Mouse (Mus musculus) thymus, postnatal 25 days (tissue): Measurements from ENCODE around the gene Chmp2a.
A peak's percentile ranks its signal among the peaks of the same experiment; 100 is the strongest.

Experiments used
- DNase-seq: peaks from one replicate; pipeline ENCODE4 v3.0.0; 2022

Gene Chmp2a

GRCm38 (mm10) chr7:13033451-13034147 lies 1.0 kb downstream of the Chmp2a start:
- no peak for DNase-seq

DNA sequence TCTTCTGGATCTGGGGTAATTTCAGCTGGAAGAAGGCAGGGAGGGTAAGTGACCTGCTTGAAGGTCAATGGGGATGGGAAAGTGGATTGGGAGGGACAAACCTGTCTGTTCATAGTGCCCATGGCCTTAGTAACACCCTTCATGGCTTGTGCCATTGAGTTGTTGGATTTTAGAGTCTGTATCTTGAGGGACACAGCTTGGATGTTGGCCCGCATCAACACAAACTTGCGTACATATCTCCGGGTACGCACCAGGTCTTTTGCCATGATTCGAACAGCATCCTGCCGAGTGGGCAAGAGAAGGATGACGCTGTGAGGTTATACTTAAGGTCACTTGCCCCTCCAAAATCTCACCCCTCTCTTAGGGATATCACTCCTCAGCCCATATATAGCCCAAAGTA lies 2.1 kb downstream of the Chmp2a start:
- DNase-seq: no peak

DNA sequence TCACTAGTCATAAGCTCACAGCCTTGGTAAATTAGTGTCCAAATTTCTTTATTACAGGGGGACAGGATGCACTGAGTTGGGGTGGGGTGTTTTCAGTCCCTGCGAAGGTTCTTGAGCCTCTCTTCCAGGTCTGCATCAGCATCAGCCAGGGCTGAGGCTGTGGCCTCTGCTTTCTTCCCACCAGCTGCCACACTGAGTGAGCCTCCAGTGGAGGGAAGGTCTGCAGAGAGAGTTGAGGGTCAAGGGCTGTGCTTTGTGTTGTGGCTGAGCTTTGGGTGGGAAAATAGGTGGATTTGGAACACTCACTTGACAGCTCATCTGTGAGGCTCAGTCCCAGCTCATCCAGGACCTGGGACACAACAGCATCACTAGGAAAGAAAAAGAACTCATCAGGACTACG lies 2.6 kb downstream of the Chmp2a start:
- DNase-seq: no peak

DNA sequence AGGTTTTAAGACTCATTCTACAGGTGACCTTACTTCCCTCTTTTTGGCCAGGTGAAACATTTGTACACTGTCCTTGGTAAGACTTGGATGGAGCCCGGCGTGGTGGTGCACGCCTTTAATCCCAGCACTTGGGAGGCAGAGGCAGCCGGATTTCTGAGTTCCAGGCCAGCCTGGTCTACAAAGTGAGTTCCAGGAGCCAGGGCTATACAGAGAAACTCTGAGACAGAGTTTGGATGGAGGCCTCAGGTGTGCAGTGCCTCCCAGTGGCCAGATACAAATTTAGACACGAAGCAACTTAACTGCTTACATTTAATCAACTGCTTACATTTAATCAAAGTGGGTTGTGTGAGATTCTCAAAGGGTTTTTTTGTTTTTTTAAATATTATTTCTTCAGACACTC lies 3.5 kb downstream of the Chmp2a start:
- no peak for DNase-seq

- no peak for DNase-seq
These were observed 5.6 kb downstream of the Chmp2a start for GRCm38 (mm10) chr7:13028986-13029385.

GRCm38 (mm10) chr7:13025511-13026112 lies 9.0 kb downstream of the Chmp2a start:
- DNase-seq: no peak

GRCm38 (mm10) chr7:13024805-13025204 lies 9.8 kb downstream of the Chmp2a start:
- peak; percentile 83 for DNase-seq

DNA sequence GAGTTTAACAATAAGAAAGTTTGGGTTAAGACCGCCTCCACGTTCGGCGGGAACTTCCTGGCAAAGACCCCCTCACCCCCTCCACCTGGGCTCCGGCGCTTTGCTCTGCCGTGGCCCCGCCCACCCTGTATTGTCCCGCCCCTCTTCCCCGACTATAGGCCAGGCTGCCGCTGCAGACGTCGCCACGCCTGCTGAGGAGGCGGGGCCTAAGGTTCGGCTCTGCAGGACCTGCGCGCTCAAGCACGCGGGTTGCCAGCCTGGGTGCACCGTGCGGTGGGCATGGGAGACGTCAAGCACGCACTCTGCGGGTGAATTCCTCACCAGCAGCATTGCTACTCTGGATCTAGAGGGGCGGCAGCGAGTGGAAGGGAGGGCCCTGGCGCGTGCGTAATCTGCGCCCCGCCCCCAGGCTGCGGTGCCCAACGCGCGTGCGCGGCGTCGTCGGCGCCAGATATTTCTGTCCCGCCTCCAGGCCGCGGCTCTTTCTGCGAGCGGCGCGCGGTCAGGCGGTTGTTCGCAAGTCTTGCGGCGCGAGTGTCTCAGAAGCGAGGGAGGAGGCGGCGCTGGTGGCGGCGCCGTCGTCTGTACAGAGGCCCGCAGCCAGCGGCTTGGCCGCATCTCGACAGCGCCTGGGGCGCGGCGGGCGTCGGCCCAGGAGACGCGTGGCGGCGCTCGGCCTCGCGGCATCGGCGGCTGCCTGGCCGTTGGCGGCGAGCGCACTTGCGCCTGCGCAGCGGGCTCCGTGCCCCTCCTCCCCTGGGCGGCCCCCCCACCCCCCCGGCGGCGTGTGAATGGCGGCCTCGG lies 10.5 kb downstream of the Chmp2a start:
- DNase-seq: peak; percentile 96

GRCm38 (mm10) chr7:13022773-13023535 lies 11.7 kb downstream of the Chmp2a start:
- DNase-seq: peak; percentile 79

GRCm38 (mm10) chr7:13015217-13015616 lies 19.4 kb downstream of the Chmp2a start:
- DNase-seq: no peak

DNA sequence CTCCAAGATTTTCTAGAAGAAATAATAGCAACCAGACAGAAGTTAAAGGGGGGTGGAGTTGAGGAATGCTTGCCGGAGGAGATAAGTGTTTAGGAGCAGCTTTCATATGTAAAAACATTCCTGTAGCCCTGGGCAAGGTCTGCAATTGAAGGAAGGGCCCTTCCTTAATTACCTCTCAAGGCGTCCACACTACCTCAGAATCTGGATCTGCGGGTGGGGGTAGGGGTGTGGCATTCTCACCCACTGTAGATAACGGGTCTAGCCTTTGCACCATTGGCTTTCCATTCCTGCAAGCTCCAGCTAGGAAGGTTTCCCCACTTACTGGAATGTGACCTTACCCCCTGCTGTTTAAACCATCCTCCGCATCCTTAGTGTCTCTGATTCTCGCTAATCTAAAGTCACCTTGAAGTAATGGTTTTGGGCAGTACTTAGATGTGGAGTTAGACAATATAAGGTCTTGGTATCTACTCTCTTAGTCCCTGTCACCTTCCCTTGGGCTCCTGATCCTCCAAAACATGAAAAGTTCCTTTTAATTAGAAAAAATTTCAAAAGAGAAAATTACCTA lies 20.2 kb downstream of the Chmp2a start:
- no peak for DNase-seq

GRCm38 (mm10) chr7:13013671-13014070 lies 20.9 kb downstream of the Chmp2a start:
- no peak for DNase-seq

DNA sequence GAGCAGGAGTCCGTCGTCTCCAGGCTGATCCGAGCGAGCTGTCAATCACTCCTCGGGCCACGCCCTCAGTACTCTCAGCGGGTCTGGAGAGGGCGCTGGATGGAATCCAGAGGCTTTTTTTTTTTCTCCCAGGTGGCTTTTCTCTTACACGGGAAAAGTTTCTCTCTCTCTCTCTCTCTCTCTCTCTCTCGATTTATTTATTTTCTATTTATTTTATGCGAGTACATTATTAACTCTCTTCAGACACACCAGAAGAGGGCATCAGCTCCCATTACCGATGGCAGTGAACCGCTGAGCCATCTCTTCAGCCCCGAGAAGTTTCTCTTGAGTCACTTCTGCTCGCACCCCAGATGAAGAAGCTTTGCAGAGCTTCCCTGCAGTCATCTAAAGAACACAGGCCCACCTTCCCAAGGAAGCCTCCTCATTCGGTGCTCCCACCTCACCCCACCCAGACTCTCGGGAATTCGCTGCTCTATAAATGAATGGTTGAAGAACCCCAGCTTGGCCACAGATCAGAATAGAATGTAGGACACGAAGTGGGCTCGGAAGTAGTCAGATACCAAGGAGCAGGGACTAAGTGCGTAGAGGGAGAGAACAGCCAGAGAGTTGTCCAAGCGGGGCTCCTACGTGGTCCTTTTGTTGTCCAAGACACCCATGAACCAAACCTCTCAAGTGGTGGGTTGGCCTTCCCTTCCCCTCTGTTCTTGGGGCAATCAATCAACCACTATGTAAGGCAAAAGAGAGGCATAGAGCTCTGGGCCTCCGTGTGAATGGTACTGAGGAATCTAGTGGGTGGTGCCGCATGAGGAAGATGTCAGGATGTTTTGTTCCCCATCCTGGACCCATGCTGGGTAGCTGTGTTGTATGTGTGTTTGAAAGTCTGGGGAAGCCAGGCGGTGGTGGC lies 24.4 kb downstream of the Chmp2a start, which contains the start of gene Zbtb45:
Zbtb45 (minus strand) TSS at position 30 of the 904 bp plus-strand sequence.
- DNase-seq: no peak

DNA sequence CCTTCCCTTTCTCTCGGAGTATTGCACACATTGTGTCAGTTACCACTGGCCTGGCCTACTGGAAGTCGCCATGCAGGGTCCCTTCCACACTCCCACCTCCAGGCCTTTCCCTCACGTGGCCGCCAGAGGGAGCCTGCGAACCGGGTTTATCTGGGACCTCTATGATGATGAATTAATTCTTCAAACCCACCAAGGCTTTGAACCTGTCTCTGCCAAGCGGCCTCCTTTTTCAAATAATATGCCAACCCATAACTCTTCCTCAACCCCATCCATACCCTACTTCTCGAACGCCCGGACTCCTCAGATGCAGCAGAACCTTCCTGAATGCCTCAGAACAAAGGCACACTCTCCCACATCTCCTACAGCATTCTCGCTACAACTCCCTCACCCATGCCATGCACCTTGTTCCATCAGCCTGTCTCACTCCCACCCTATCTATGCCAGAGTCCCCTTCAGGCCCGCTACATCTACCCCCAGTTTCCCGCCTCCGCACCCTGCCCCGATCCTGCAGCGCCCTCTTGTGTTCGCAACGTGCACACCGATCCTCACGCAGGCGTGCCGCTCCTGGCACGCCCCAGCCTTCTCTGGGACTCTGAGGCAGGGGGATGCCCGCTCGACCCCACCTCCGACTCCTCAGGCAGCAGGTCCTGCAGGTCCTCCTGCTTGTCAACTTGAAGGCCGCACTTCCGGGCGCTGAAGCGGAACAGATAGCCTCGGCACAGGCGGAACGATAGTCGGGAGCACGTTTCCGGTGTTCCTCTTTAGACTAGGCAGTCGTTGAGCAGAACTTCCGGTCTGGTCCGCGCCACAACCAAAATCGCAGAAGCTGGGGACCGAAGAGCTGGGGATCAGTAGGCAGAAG lies 25.2 kb downstream of the Chmp2a start:
- DNase-seq: peak; percentile 93

DNA sequence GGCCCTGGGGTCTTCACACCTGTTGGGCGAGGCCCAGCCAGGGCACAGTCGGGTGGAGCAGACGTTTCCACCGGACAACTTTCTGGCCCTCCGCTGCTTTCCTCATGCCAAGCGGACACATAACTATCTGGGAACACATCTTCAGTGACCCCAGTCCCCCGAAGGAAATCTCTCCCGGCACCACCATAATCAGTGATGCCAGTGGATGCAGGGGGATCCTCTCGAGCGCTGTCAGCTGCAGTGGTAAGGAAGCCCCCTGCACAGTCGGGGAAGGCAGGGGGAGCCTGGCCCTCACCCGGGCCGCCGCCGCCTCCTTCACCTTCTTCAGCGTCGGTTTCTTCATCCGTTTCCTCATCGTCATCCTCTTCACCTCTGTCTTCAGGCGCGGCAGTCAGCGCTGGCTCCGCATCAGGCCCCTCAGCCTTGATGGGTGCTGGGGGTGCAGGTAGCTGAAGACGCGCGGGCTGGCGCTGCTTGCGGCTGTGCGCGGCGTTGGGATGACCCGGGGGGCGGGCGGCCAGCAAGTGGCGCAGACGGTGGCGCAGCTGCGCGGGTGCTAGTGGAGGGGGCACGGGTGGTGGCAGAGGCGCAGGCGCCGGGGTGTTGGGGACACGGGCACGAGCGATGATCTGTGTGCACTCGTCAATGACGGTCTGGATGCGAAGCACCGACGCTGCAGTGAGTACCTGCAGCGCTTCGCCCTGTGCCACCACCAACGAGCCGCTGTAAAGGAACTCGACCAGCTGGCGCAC lies 27.1 kb downstream of the Chmp2a start:
- DNase-seq: no peak

GRCm38 (mm10) chr7:13006531-13006930 lies 28.1 kb downstream of the Chmp2a start:
- no peak for DNase-seq

DNA sequence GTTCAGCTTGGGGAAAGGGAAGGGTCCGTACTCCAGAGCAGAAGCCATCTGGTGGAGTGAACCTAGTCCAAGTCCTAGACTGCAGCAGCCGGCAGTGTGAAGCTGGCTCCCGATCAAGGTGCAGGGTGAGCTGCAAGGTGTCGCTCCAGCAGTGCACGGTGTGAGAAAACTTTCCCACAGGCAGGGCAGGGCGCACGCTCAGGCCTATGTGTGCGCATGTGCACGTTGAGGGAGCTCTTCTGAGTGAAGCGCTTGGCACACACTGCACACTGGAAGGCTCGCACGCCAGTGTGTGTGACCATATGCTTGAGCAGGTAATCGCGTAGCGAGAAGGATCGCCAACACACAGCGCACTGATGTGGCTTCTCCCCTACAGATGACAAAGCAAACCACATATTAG lies 28.6 kb downstream of the Chmp2a start:
- no peak for DNase-seq

GRCm38 (mm10) chr7:13003380-13003779 lies 31.2 kb downstream of the Chmp2a start:
- no peak for DNase-seq

- DNase-seq: no peak
These were observed 33.0 kb downstream of the Chmp2a start for GRCm38 (mm10) chr7:13001584-13001983.

GRCm38 (mm10) chr7:12998851-12999250 lies 35.8 kb downstream of the Chmp2a start, which contains the start of gene Trim28:
Gene Trim28, plus strand, starts transcription at chr7:12999114.
- DNase-seq: no peak
